Mouse (Mus musculus) layer of hippocampus, adult 9-11 months (tissue): ENCODE data around the gene Fam124b.

ENCODE experiments used
- DNase-seq: peaks from one replicate; pipeline ENCODE4 v3.0.0; 2022

Fam124b gene

GRCm38 (mm10) chr1:80218268-80218667 lies at the start of gene Fam124b:
Gene Fam124b (minus strand): TSS chr1:80218473.
- DNase-seq, result no peak

- DNase-seq, result peak; percentile 27
Measured at GRCm38 (mm10) chr1:80260443-80260842, 42.2 kb upstream of the Fam124b start.

- DNase-seq, result no peak
Measured at GRCm38 (mm10) chr1:80258632-80259031, 40.4 kb upstream of the Fam124b start.

- DNase-seq, result no peak
Measured at GRCm38 (mm10) chr1:80253309-80253708, 35.0 kb upstream of the Fam124b start.

DNA sequence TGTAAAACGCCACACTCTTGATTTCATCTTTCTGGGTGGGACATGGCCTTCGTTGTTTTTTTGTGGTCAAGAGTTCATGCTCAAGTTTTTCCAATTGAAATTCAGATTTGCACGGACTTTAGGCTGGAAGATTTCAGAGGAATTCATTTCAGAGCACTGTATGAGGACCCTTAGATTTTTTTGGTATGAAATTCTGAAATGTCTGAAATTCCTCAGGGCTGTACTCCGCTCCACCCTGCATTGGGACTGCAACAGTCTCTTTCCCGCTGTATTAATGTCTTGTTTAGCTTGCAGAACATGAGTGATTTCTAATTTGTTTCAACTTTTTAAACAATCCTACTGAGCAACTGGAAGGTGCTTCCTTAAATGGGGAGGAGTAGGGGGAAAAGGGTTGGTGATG lies 32.0 kb upstream of the Fam124b start:
- no peak for DNase-seq

DNA sequence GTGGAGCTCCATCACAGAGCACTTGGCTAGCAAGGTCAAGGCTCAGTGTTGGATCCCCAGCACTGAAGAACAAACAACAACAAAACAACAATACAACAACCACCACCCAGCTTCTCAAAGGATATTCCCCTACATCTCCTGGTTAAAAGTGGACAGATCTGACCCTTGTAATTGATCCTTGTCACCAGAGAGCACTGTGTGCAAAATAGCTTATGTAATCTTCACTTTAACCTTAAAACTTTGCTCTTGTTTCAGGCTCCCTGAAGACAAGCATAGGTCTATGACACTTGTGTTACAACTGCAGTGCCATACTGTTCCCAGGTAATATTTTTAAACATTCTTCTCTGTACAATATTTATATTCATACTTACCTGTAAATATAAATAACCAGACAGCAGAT lies 28.9 kb upstream of the Fam124b start:
- no peak for DNase-seq

GRCm38 (mm10) chr1:80244123-80244522 lies 25.9 kb upstream of the Fam124b start:
- no peak for DNase-seq

- no peak for DNase-seq
Measured at GRCm38 (mm10) chr1:80241579-80241978, 23.3 kb upstream of the Fam124b start.

DNA sequence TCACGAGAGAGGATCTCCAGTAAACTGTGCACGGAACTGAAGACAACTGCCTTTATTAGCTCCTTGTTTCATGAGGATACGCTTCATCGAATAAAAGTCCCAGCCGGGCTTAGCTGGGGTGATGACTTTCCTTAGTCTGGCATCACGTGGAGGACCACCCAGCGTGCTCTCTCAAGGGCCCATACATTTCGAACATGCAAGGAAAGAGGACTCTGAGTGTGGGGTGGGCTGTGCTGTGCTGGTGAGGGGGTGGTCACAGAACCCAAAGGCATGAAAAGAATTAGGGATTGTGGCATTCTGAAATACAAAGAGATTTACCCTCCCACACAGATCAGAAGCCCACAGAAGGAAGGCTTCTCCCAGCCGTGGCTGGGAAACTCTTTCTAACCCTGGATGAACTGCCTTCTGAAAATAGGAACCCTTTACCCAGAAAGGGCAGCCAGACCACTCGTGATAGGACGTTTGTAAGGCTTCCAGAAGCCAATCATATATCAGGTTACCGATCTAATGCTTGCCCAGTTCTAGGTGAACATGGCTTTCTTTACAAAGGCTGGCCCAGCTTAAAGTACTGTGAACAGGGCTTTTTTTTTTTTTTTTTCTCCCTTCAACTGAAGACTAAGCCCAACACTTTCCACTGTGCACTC lies 21.9 kb upstream of the Fam124b start:
- DNase-seq, result no peak

DNA sequence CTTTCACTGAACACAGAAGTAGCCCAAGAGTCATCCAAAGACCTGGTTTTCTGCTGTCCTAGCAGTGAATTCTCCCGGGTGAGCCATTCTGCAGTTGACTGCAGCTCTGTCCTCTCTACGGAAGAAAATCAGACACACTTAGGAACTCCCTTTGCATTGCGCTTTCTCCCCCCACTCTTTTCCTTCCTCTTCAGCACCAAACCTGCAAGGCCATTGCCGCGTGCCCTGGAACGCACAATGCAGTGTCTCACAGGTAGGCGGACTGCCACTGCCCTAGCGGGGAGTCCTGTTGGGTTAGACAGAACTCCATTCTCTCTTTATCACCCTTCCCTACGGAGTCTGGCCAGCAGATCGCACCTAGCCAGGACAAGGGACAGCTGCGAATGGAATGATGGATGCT lies 21.2 kb upstream of the Fam124b start:
- DNase-seq, result no peak

DNA sequence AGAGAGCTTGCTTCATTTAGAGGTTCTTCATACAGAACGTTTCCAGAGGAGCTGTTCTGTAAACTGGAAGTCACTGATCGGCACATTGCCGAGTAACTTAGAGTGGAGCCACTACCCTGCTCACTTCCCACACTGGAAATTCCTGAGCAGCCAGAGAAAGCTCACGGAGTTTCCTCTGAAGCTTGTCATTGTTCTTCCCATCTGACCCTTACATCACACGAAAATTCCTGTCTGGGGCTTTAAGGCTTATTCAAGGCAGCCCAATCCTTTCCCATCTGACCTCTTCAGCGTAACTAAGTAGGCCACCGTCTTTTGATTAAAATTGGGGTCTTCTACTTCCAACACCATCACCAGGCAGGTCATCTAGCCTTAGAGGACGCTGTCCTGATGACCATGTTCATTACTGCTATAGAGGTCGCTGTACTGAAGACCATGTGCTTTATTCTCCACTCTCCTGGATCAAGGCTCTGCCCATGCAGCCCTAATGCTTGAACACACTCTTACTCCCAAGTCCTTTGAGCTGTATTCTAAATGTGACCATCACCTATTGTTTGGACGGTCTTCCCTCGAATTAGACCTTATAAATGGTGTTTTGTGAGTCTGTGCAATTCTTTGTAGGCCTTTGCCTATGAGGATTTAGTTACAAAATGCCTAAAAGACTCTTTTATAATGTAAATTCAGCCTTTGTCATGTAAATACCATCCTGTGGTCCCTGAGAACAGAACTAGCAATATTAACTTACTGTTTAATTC lies 18.9 kb upstream of the Fam124b start:
- DNase-seq, result no peak

- no peak for DNase-seq
Measured at GRCm38 (mm10) chr1:80236126-80236525, 17.9 kb upstream of the Fam124b start.

GRCm38 (mm10) chr1:80230612-80231011 lies 12.3 kb upstream of the Fam124b start:
- DNase-seq, result no peak

DNA sequence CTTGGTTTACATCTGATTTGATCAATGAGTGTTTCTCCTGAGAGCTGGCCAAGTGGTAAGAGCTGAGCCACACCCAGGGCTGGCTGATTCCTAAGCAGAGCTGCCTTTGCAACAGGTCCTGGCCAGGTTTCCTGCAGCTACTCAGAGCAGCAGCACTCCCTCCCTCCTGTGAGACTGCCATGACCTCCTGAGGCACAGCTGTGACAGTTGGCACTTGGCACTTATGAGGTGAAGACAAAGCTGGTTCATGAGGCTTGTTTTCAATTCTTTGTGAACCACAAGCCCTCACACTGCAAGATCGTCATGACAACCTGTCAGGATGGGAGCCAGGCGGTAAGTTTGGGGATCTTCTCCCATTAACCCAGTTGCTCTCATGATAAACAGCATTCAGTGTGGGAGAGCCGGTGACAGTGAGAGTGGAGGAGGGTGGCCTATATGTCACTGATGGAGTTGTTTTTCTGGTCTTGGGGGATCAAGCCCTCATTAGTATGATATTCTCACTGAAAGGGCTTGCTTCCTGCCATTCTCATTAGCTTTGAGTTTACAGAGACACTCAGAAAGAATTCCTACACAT lies 6.7 kb upstream of the Fam124b start:
- no peak for DNase-seq

DNA sequence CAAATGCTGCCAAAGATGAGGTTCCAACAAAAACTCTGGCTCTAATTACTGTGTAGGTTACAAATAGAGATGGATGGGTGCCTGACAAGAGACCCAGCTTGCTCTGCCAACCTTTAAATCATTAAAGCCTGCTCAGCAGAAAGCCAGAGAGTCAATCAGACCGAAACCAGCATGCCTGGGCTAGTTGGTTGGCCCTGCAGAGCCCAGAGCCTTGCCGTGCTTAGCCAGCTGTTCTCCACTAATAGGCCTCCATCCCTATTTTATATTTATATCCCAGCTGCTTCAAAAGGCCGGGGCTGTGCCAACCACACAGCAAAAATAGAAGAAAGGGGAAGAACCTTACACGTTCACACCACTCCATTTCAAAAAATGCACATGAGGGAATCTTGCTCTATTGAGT lies 2.9 kb upstream of the Fam124b start:
- DNase-seq, result no peak

GRCm38 (mm10) chr1:80213826-80214225 lies 4.4 kb downstream of the Fam124b start:
- DNase-seq, result no peak

GRCm38 (mm10) chr1:80213146-80213545 lies 5.1 kb downstream of the Fam124b start:
- DNase-seq, result peak; percentile 15

GRCm38 (mm10) chr1:80202314-80202713 lies 16.0 kb downstream of the Fam124b start:
- DNase-seq, result no peak

GRCm38 (mm10) chr1:80192837-80193236 lies 25.4 kb downstream of the Fam124b start:
- DNase-seq, result no peak

DNA sequence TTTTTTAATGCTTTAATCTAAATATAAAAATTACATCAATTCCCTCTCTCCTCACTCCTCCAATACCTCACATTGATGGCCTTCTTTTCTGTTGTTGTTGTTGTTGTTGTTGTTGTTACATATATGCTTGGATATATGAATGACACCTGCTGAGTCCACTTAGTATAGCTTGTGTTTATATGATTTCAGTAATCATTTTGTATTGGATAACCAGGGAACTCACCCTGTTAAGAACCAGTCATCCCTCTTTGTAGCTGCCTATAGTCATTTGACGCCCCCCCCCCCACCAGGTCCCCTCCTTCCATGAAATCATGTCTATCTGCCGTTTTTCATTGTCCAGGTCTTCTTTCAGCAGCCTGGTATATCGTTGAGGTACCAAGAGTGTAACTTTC lies 36.9 kb downstream of the Fam124b start:
- no peak for DNase-seq

GRCm38 (mm10) chr1:80180767-80181413 lies 37.4 kb downstream of the Fam124b start:
- DNase-seq, result peak; percentile 24

DNA sequence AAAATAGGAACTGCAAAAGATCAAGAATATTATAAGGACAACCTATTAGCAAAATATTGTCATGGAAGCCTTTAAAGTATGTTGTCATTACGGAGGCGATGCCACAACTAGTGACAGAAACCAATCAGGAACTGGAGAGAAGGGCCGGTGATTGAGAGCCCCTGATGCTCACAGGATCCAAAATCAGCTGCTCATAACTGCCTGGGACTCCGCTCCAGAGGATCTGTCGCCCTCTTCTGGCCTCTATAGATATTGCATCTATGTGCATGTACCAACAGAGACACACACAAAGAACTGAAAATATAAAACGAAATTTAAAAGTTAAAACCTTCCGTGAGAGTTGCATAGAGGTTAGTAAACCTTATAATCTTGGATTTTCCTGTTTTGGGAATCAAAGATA lies 38.1 kb downstream of the Fam124b start:
- no peak for DNase-seq

DNA sequence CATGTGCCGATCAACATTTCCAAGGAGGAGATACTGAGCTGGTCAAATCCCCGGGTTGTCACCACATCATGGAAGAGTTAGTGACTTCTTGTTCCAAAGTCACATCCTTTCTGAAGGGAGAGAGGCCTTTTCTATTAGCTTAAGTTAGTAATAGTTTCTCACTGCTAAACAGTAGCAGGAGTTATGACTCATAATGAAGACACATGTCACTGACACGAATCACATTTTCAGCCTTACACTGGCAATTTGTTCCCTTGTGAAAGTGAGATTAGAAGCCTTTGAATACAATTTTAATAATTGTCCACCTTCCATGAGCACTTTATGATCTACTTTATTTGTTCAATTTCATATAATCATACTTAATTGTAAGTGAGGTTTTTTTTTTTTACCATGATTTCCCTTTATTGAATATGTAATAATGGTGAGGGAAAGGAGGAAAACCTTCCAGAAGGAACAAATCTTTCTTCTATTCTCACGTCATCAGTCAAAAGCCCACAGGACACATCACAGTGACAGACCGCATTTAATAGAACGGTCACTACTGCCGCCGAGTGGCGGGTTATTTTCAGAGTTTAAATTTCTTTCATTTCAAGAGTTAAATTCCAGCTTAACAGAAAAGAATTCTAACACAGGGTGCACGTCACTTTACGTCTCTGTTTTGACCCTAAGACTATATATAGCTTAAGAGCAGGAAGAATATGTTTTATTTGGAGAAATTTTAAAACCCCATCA lies 40.5 kb downstream of the Fam124b start:
- no peak for DNase-seq
